In genomic region chr9:56133970-56134369, GRCm38 (mm10) we compare ENCODE assay signal across 17 mouse cellular contexts.
"Had no signal": no experiment of that assay in that cellular context is flagged by ENCODE, and none has a peak within 500 bp of the region (broad histone marks: within the 10 kb centered on the region; RNA-seq: fewer than 3 reads in every experiment).

No protein-coding gene starts in this region.

- H3K9ac ChIP-seq: limb, embryonic 13.5 days; liver, embryonic 15.5 days; midbrain, embryonic 15.5 days; neural tube, embryonic 13.5 days; stomach, embryonic 15.5 days had no signal

- DNase-seq: kidney, postnatal 10 days; kidney, postnatal 4 days; lung, adult 2 months; lung, postnatal 14 days; retina, postnatal 1 day; right cerebral cortex, postnatal 4 days; thymus, postnatal 36 days had no signal

- H3K9me3 ChIP-seq: limb, embryonic 13.5 days; liver, embryonic 15.5 days; megakaryocyte, embryonic 14.5 days; midbrain, embryonic 15.5 days; neural tube, embryonic 13.5 days; stomach, embryonic 15.5 days had no signal

- ATAC-seq: midbrain, embryonic 15.5 days had no signal

- H3K27ac ChIP-seq: layer of hippocampus, adult 2 months; limb, embryonic 13.5 days; liver, embryonic 15.5 days; macrophage; midbrain, embryonic 15.5 days; neural tube, embryonic 13.5 days; stomach, embryonic 15.5 days had no signal

- H3K27me3 ChIP-seq: limb, embryonic 13.5 days; liver, embryonic 15.5 days; megakaryocyte, embryonic 14.5 days; midbrain, embryonic 15.5 days; neural tube, embryonic 13.5 days; stomach, embryonic 15.5 days had no signal

- H3K4me2 ChIP-seq: limb, embryonic 13.5 days; liver, embryonic 11.5 days; liver, embryonic 15.5 days; midbrain, embryonic 11.5 days; midbrain, embryonic 15.5 days; neural tube, embryonic 13.5 days; stomach, embryonic 15.5 days had no signal

- H3K4me3 ChIP-seq: layer of hippocampus, adult 2 months; limb, embryonic 13.5 days; liver, embryonic 15.5 days; megakaryocyte, embryonic 14.5 days; midbrain, embryonic 15.5 days; neural tube, embryonic 13.5 days; stomach, embryonic 15.5 days had no signal

- H3K4me1 ChIP-seq: limb, embryonic 13.5 days; liver, embryonic 15.5 days; midbrain, embryonic 15.5 days; stomach, embryonic 15.5 days had no signal
